Mouse (Mus musculus) MEL (cell line): ENCODE results near the gene Rsrp1. TPM values are rescaled to one million over a fixed set of nuclear protein-coding genes. Genes with fewer than 3 reads are reported as not detected.

Experiments used
- DNase-seq: peaks from one replicate; pipeline ENCODE4 v3.0.0; 2011; ENCODE audit warnings: low read depth, low spot score
- H3K27ac ChIP-seq: 2 replicates; pipeline ENCODE4 v1.5.1; 2012; ENCODE audit warnings: low read depth, mild to moderate bottlenecking, control low read depth, low read length, moderate library complexity; ENCODE audit not compliant: control insufficient read depth
- H3K27me3 ChIP-seq, 2 experiments: fragments of 150-350 bp in 1 of 2; sonication (generic) in 1 of 2; 2 replicates each; pipeline ENCODE4 v1.6.1; 2012; ENCODE audit warnings: low read length in 2 of 2, mild to moderate bottlenecking in 2 of 2, improper control_type of control experiment in 1 of 2, moderate library complexity in 1 of 2; ENCODE audit not compliant: insufficient read depth in 2 of 2, control insufficient read depth in 1 of 2
- H3K36me3 ChIP-seq, 2 experiments: 2 replicates each; pipeline ENCODE4 v1.6.1; 2012 to 2014; ENCODE audit warnings: low read length in 2 of 2, improper control_type of control experiment in 1 of 2, inconsistent platforms in 1 of 2, mild to moderate bottlenecking in 1 of 2; ENCODE audit not compliant: insufficient read depth in 2 of 2, control insufficient read depth in 1 of 2
- H3K4me1 ChIP-seq, 2 experiments: fragments of 150-350 bp in 1 of 2; sonication (generic) in 1 of 2; 2 replicates each; pipeline ENCODE4 v1.6.1; 2012; ENCODE audit warnings: low read length in 2 of 2, improper control_type of control experiment in 1 of 2, mild to moderate bottlenecking in 1 of 2; ENCODE audit not compliant: insufficient read depth in 2 of 2, control insufficient read depth in 1 of 2
- H3K4me3 ChIP-seq, 2 experiments: fragments of 150-350 bp in 1 of 2; sonication (generic) in 1 of 2; 2 replicates each; pipeline ENCODE4 v1.5.1; 2012; ENCODE audit warnings: low read depth in 2 of 2, low read length in 2 of 2, mild to moderate bottlenecking in 2 of 2, moderate library complexity in 2 of 2, control low read depth in 1 of 2, improper control_type of control experiment in 1 of 2; ENCODE audit not compliant: control insufficient read depth in 1 of 2, insufficient read depth in 1 of 2
- H3K79me2 ChIP-seq: 2 replicates; pipeline ENCODE4 v1.6.1; 2012; ENCODE audit warnings: mild to moderate bottlenecking, low read length, moderate library complexity; ENCODE audit not compliant: control insufficient read depth, poor library complexity, insufficient read depth
- H3K9ac ChIP-seq: 2 replicates; pipeline ENCODE4 v1.6.1; 2012; ENCODE audit warnings: low read depth, mild to moderate bottlenecking, control low read depth, low read length, moderate library complexity; ENCODE audit not compliant: control insufficient read depth, poor library complexity, severe bottlenecking
- H3K9me3 ChIP-seq: fragments of 150-350 bp; sonication (generic); replicated peaks from 2 replicates; pipeline ENCODE4 v1.6.1; 2012; ENCODE audit warnings: mild to moderate bottlenecking, low read length, improper control_type of control experiment, moderate library complexity; ENCODE audit not compliant: insufficient read depth
- BHLHE40 ChIP-seq: IDR thresholded peaks from 2 replicates; pipeline ENCODE4 v1.6.1; 2012; ENCODE audit warnings: low read depth, mild to moderate bottlenecking, inconsistent platforms, low read length, improper control_type of control experiment, borderline replicate concordance
- CHD1 ChIP-seq: IDR thresholded peaks from 2 replicates; pipeline ENCODE4 v1.6.1; 2012; ENCODE audit warnings: low read depth, mild to moderate bottlenecking, inconsistent platforms, low read length, improper control_type of control experiment
- CTCF ChIP-seq, 3 experiments: IDR thresholded peaks in 2 of 3; conservative IDR thresholded peaks in 1 of 3; 2 replicates each; pipeline ENCODE4 v1.5.1; 2011 to 2012; ENCODE audit warnings: low read length in 3 of 3, low read depth in 2 of 3, mild to moderate bottlenecking in 2 of 3, improper control_type of control experiment in 1 of 3, inconsistent platforms in 1 of 3, mixed read lengths in 1 of 3, moderate library complexity in 1 of 3; ENCODE audit not compliant: control insufficient read depth in 1 of 3, insufficient read depth in 1 of 3, poor library complexity in 1 of 3, severe bottlenecking in 1 of 3
- ELF1 ChIP-seq: IDR thresholded peaks from 2 replicates; pipeline ENCODE4 v1.6.1; 2014; ENCODE audit warnings: low read depth, mild to moderate bottlenecking, inconsistent platforms, low read length, improper control_type of control experiment, moderate library complexity
- EP300 ChIP-seq, 2 experiments: IDR thresholded peaks; 2 replicates each; pipeline ENCODE4 v1.6.1; 2011; ENCODE audit warnings: improper control_type of control experiment in 2 of 2, low read length in 2 of 2, low read depth in 1 of 2, mild to moderate bottlenecking in 1 of 2
- GABPA ChIP-seq: IDR thresholded peaks from 2 replicates; pipeline ENCODE4 v1.6.1; 2012; ENCODE audit warnings: low read depth, mild to moderate bottlenecking, inconsistent platforms, low read length, improper control_type of control experiment, moderate library complexity
- GATA1 ChIP-seq: IDR thresholded peaks from 2 replicates; pipeline ENCODE4 v1.6.1; 2011; ENCODE audit warnings: low read depth, low read length, improper control_type of control experiment
- HCFC1 ChIP-seq: IDR thresholded peaks from 2 replicates; pipeline ENCODE4 v1.6.1; 2012; ENCODE audit warnings: low read depth, mild to moderate bottlenecking, inconsistent platforms, low read length, improper control_type of control experiment, moderate library complexity
- MAFK ChIP-seq: IDR thresholded peaks from 2 replicates; pipeline ENCODE4 v1.6.1; 2011; ENCODE audit warnings: low read depth, mild to moderate bottlenecking, low read length, improper control_type of control experiment, borderline replicate concordance
- MXI1 ChIP-seq: IDR thresholded peaks from 2 replicates; pipeline ENCODE4 v1.6.1; 2011; ENCODE audit warnings: mild to moderate bottlenecking, low read depth, low read length, improper control_type of control experiment
- MYC ChIP-seq: IDR thresholded peaks from 2 replicates; pipeline ENCODE4 v1.6.1; 2011; ENCODE audit warnings: low read depth, mild to moderate bottlenecking, low read length, improper control_type of control experiment, moderate library complexity
- NRF1 ChIP-seq: IDR thresholded peaks from 2 replicates; pipeline ENCODE4 v1.6.1; 2014; ENCODE audit warnings: low read depth, mild to moderate bottlenecking, inconsistent platforms, low read length, improper control_type of control experiment, moderate library complexity; ENCODE audit not compliant: poor library complexity, insufficient read depth, severe bottlenecking
- POLR2A ChIP-seq, 2 experiments: IDR thresholded peaks; 2 replicates each; pipeline ENCODE4 v1.6.1; 2011 to 2012; ENCODE audit warnings: low read length in 2 of 2, mild to moderate bottlenecking in 2 of 2, control low read depth in 1 of 2, improper control_type of control experiment in 1 of 2, low read depth in 1 of 2, moderate library complexity in 1 of 2; ENCODE audit not compliant: control insufficient read depth in 1 of 2, insufficient read depth in 1 of 2, poor library complexity in 1 of 2
- POLR2AphosphoS5 ChIP-seq: IDR thresholded peaks from 2 replicates; pipeline ENCODE4 v1.6.1; 2012; ENCODE audit warnings: low read depth, borderline replicate concordance, mild to moderate bottlenecking, inconsistent platforms, low read length, moderate library complexity, mixed read lengths
- RAD21 ChIP-seq: IDR thresholded peaks from 2 replicates; pipeline ENCODE4 v1.6.1; 2011; ENCODE audit warnings: mild to moderate bottlenecking, low read depth, low read length, improper control_type of control experiment
- RCOR1 ChIP-seq: IDR thresholded peaks from 2 replicates; pipeline ENCODE4 v1.6.1; 2012; ENCODE audit warnings: low read depth, mild to moderate bottlenecking, inconsistent platforms, low read length, improper control_type of control experiment
- TAL1 ChIP-seq: IDR thresholded peaks from 2 replicates; pipeline ENCODE4 v1.6.1; 2012; ENCODE audit warnings: mild to moderate bottlenecking, inconsistent platforms, low read length, moderate library complexity, mixed read lengths
- UBTF ChIP-seq: IDR thresholded peaks from 2 replicates; pipeline ENCODE4 v1.6.1; 2012; ENCODE audit warnings: low read depth, mild to moderate bottlenecking, inconsistent platforms, low read length, improper control_type of control experiment, moderate library complexity, borderline replicate concordance; ENCODE audit not compliant: insufficient read depth
- USF1 ChIP-seq: IDR thresholded peaks from 2 replicates; pipeline ENCODE4 v1.6.1; 2014; ENCODE audit warnings: low read depth, mild to moderate bottlenecking, inconsistent platforms, low read length, improper control_type of control experiment, moderate library complexity
- ZC3H11A ChIP-seq: IDR thresholded peaks from 2 replicates; pipeline ENCODE4 v1.6.1; 2012; ENCODE audit warnings: low read depth, mild to moderate bottlenecking, inconsistent platforms, low read length, improper control_type of control experiment
- ZNF384 ChIP-seq: IDR thresholded peaks from 2 replicates; pipeline ENCODE4 v1.6.1; 2012; ENCODE audit warnings: low read depth, mild to moderate bottlenecking, inconsistent platforms, low read length, improper control_type of control experiment
- polyA plus RNA-seq, 2 experiments: library from polyadenylated mRNA; stranded (reverse) in 1 of 2; unstranded in 1 of 2; fragments of >175 nt in 1 of 2; fragments of >200 nt in 1 of 2; gene quantifications; 2 replicates each; pipeline versions ENCODE4 v1.2.1 to v1.2.4; 2012; ENCODE audit warnings: low replicate concordance in 2 of 2, low read depth in 1 of 2; ENCODE audit not compliant: insufficient read length in 2 of 2, insufficient read depth in 1 of 2, missing spikeins in 1 of 2
- total RNA-seq: library from RNA; depleted of rRNA; stranded (reverse); fragments of 300-350 nt; gene quantifications from 2 replicates; pipeline ENCODE4 v1.2.3, GENCODE M21; 2012

Gene Rsrp1
- total and polyA plus RNA-seq, 3 experiments: 59.5 to 110 TPM; not detected in 1

DNA sequence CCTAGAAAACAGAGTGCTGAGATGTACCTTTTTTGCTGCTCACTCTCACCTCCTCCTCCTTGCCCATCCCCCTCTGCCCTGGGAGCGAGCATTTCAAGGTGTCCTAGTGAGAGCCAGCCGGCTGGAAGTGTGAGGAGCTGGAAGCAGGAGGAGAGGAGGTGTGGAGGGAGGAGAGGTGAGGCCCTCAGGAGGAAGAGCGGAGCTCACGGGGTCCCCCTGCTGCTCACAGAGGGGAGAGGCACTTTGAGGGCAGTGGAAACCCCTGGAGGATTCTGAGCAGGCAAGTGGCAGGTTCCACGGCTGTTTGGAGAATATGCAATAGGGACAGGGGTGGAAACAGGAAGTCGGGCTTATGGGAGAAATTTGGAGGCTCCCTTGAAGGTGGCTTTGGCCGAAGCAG is 40.1 kb upstream of the Rsrp1 start (continued):
- TF ChIP-seq GABPA (no peak), RAD21 (peak; percentile 60), MAFK (no peak)

DNA sequence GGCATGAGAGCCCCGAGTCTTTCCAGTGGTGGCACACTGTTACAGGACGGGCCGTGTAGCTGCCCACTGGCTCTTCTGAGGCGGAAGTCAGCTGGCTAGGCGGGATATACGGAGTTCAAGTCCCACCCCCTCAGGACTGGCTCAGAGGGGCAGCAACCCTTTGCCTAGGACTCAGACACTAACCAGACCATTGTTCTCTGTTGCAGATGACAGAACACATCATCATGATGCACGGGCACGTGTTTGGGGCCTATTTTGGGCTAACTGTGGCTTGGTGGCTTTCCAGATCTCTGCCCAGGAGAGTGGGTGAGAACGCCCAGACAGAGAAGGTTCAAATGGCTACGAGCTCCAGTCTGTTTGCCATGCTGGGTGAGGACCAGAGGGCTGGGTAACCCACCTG is 39.6 kb upstream of the Rsrp1 start:
- Histone ChIP-seq H3K4me3 (no peak overlapping the region), H3K36me3 (no peaks in the 10 kb centered on the region), H3K4me1 (no peaks in the 10 kb centered on the region), H3K79me2 (no peaks in the 10 kb centered on the region), H3K9ac (no peak overlapping the region), H3K27me3 (no peaks in the 10 kb centered on the region), H3K9me3 (no peaks in the 10 kb centered on the region), H3K27ac (no peak overlapping the region)
- TF ChIP-seq CTCF (IDR thresholded peaks at IDR 0.05 in 2 of 3, conservative IDR thresholded peaks at IDR 0.05 in 1 of 3; ENCODE audit: control insufficient read depth in 1 of 3, insufficient read depth in 1 of 3, low read depth in 2 of 3, low read length in 3 of 3, poor library complexity in 1 of 3, severe bottlenecking in 1 of 3) (no peak), POLR2AphosphoS5 (no peak), HCFC1 (no peak), UBTF (no peak), ZNF384 (no peak), MYC (no peak), NRF1 (no peak), ELF1 (no peak), EP300 (IDR thresholded peaks at IDR 0.05; ENCODE audit: low read depth in 1 of 2, low read length in 2 of 2) (no peak), RCOR1 (no peak), BHLHE40 (no peak), POLR2A (IDR thresholded peaks at IDR 0.05; ENCODE audit: control insufficient read depth in 1 of 2, insufficient read depth in 1 of 2, low read depth in 1 of 2, low read length in 2 of 2, poor library complexity in 1 of 2) (no peak), TAL1 (no peak), GATA1 (no peak), MAFK (no peak), ZC3H11A (no peak), CHD1 (no peak), USF1 (no peak), MXI1 (no peak)
- no peak for DNase-seq
